Mouse (Mus musculus) lung, postnatal 0 days (tissue): ENCODE data around the gene Stat6.

Experiments
- CTCF ChIP-seq: IDR thresholded peaks from 2 replicates; pipeline ENCODE4 v1.5.1; 2016; ENCODE audit warnings: antibody characterized with exemption, mild to moderate bottlenecking
- EP300 ChIP-seq: IDR thresholded peaks from 2 replicates; pipeline ENCODE4 v1.6.1; 2016; ENCODE audit warnings: antibody characterized with exemption, mild to moderate bottlenecking, control low read depth

DNA sequence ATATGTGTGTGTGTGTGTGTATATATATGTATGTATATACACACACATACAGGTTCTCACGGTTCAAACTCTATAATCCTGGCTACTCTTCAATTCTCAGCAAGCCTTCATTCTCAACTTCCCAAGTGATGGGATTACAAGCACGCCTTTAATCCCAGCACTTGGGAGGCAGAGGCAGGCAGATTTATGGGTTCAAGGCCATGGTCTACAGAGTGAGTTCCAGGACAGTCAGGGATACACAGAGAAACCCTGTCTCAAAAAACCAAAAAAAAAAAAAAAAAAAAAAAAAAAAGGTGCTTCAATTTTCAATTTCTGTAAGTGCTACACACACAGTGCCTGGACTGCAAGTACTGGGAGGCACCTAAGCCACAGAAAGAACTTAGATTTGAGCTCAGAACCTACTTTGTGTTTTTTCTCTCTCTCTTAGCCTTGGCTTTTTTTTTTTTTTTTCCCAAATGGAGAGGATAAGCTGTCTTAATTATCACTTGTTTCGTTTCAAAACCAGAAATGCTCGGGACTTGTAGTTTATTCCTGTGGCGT, 33.1 kb downstream of the Stat6 start:
- TF ChIP-seq CTCF = no peak
- no peak for TF ChIP-seq EP300
